In genomic region chr3:101918526-101918925, GRCm38 (mm10) we compare ENCODE assay signal across 20 mouse cellular contexts.
"Had no signal": no experiment of that assay in that cellular context is flagged by ENCODE, and none has a peak within 500 bp of the region (broad histone marks: within the 10 kb centered on the region; RNA-seq: fewer than 3 reads in every experiment).

No protein-coding gene starts in this region.

- ATAC-seq: lung, postnatal 0 days; midbrain, embryonic 13.5 days; midbrain, embryonic 15.5 days had no signal

- H3K9me3 ChIP-seq: lung, embryonic 15.5 days; midbrain, embryonic 10.5 days; midbrain, embryonic 13.5 days; midbrain, embryonic 15.5 days had no signal

- DNase-seq: liver; lung, adult 2 months; lung, postnatal 14 days; lung, postnatal 36 days; retina, postnatal 1 day; right cerebral cortex, adult 18-20 months; right cerebral cortex, postnatal 25 days; right cerebral cortex, postnatal 4 days; spleen, adult 18-20 months; thymus, adult 18-20 months; thymus, postnatal 14 days; thymus, postnatal 36 days had no signal

- H3K4me3 ChIP-seq: lung, embryonic 15.5 days; midbrain, embryonic 10.5 days; midbrain, embryonic 13.5 days; midbrain, embryonic 15.5 days; myocyte had no signal

- H3K9ac ChIP-seq: liver, embryonic 14.5 days; lung, embryonic 15.5 days; midbrain, embryonic 13.5 days; midbrain, embryonic 15.5 days had no signal

- H3K36me3 ChIP-seq: lung, embryonic 15.5 days; midbrain, embryonic 15.5 days had no signal

- H3K27ac ChIP-seq: liver, embryonic 14.5 days; lung, embryonic 15.5 days; macrophage; midbrain, embryonic 10.5 days had no signal

- H3K27me3 ChIP-seq: lung, embryonic 15.5 days; midbrain, embryonic 13.5 days; midbrain, embryonic 15.5 days had no signal

- H3K4me2 ChIP-seq: lung, embryonic 15.5 days; midbrain, embryonic 13.5 days; midbrain, embryonic 15.5 days had no signal
